Mouse (Mus musculus): ENCODE measurements around the gene Man1b1. TPM values are rescaled to one million over a fixed set of nuclear protein-coding genes. Genes with fewer than 3 reads are reported as not detected.

Man1b1 gene
- polyA plus RNA-seq, 1 experiment from 2014 or later: 15.7 TPM

GRCm38 (mm10) chr2:25364761-25365090 is 32.6 kb downstream of the Man1b1 start:
- H3K4me2 ChIP-seq (ENCODE audit: low read depth, low read length): peak overlapping the region; percentile 93
- no peaks in the 10 kb centered on the region for H3K9me3 ChIP-seq (ENCODE audit: low read length)
- TF ChIP-seq EP300 (IDR thresholded peaks at IDR 0.05; ENCODE audit: low read depth) (no peak), CTCF (IDR thresholded peaks at IDR 0.05; ENCODE audit: low read depth) (no peak)
- 36% methylated on average over 9 of the region's 9 CpGs for WGBS (ENCODE audit: insufficient replicate concordance)
- peak overlapping the region; percentile 72 for H3K4me3 ChIP-seq (ENCODE audit: low read depth, low read length)
- peak overlapping the region; percentile 76 for H3K9ac ChIP-seq (replicated peaks)
- peaks cover 21% of the 10 kb centered on the region for H3K4me1 ChIP-seq (ENCODE audit: insufficient read depth)
- H3K27me3 ChIP-seq (ENCODE audit: insufficient read depth, low read length): 0 out of 2 replicates have a peak, but pooled peaks cover 5% of the 10 kb centered on the region
- H3K36me3 ChIP-seq (replicated peaks; ENCODE audit: insufficient read depth, low read length): peaks cover 10% of the 10 kb centered on the region; the same call in 1 of the 2 replicates
- DNase-seq (no peak), ATAC-seq (no peak)
- no peak overlapping the region for H3K27ac ChIP-seq (ENCODE audit: low read depth)

- WGBS (ENCODE audit: insufficient replicate concordance): 2% methylated on average over 35 of the region's 54 CpGs
- peak within 1 kb of the TSS; percentile 68 for H3K27ac ChIP-seq (ENCODE audit: low read depth)
- H3K4me1 ChIP-seq (ENCODE audit: insufficient read depth): peaks cover 21% of the 10 kb centered on the region
Observed at GRCm38 (mm10) chr2:25365091-25365761, 33.1 kb downstream of the Man1b1 start, which contains the start of gene Uap1l1. Gene Uap1l1, minus strand, starts transcription at chr2:25365682.

GRCm38 (mm10) chr2:25369996-25370395 is 37.9 kb downstream of the Man1b1 start:
- 46% methylated on average over 3 of the region's 3 CpGs for WGBS (ENCODE audit: insufficient replicate concordance)
- Histone ChIP-seq H3K9ac (replicated peaks) (no peak overlapping the region; the same call in 1 of the 2 replicates), H3K9me3 (ENCODE audit: low read length) (no peaks in the 10 kb centered on the region), H3K4me3 (ENCODE audit: low read depth, low read length) (no peak overlapping the region), H3K4me1 (ENCODE audit: insufficient read depth) (peaks cover 30% of the 10 kb centered on the region), H3K27ac (ENCODE audit: low read depth) (no peak overlapping the region), H3K27me3 (ENCODE audit: insufficient read depth, low read length) (0 out of 2 replicates have a peak, but pooled peaks cover 5% of the 10 kb centered on the region), H3K36me3 (replicated peaks; ENCODE audit: insufficient read depth, low read length) (no peaks in the 10 kb centered on the region), H3K4me2 (ENCODE audit: low read depth, low read length) (no peak overlapping the region)
- ATAC-seq: no peak
- TF ChIP-seq CTCF (IDR thresholded peaks at IDR 0.05; ENCODE audit: low read depth) (no peak), EP300 (IDR thresholded peaks at IDR 0.05; ENCODE audit: low read depth) (0 out of 2 replicates have a peak, but pooled peaks have one; percentile 13)
- no peak for DNase-seq

More at GRCm38 (mm10) chr2:25365091-25365761, 33.1 kb downstream of the Man1b1 start, which contains the start of gene Uap1l1:
- Histone ChIP-seq H3K4me3 (ENCODE audit: low read depth, low read length) (peak within 1 kb of the TSS; percentile 72), H3K4me2 (ENCODE audit: low read depth, low read length) (peak within 1 kb of the TSS; percentile 93), H3K9me3 (ENCODE audit: low read length) (no peaks in the 10 kb centered on the region), H3K9ac (replicated peaks) (peak within 1 kb of the TSS; percentile 76), H3K36me3 (replicated peaks; ENCODE audit: insufficient read depth, low read length) (peaks cover 10% of the 10 kb centered on the region; the same call in 1 of the 2 replicates), H3K27me3 (ENCODE audit: insufficient read depth, low read length) (0 out of 2 replicates have a peak, but pooled peaks cover 5% of the 10 kb centered on the region)
- peak; percentile 82 for DNase-seq
- TF ChIP-seq EP300 (IDR thresholded peaks at IDR 0.05; ENCODE audit: low read depth) (no peak), CTCF (IDR thresholded peaks at IDR 0.05; ENCODE audit: low read depth) (0 out of 2 replicates have a peak, but pooled peaks have one; percentile 1)
- peak; percentile 75 for ATAC-seq

- WGBS (ENCODE audit: insufficient replicate concordance): 2% methylated on average over 64 of the region's 65 CpGs
- no peak for TF ChIP-seq CTCF (IDR thresholded peaks at IDR 0.05; ENCODE audit: low read depth)
- no peak for TF ChIP-seq EP300 (IDR thresholded peaks at IDR 0.05; ENCODE audit: low read depth)
- Histone ChIP-seq H3K36me3 (replicated peaks; ENCODE audit: insufficient read depth, low read length) (0 out of 2 replicates have a peak, but pooled peaks cover 7% of the 10 kb centered on the region), H3K4me2 (ENCODE audit: low read depth, low read length) (peak within 1 kb of the TSS; percentile 77), H3K9me3 (ENCODE audit: low read length) (no peaks in the 10 kb centered on the region), H3K27me3 (ENCODE audit: insufficient read depth, low read length) (no peaks in the 10 kb centered on the region), H3K27ac (ENCODE audit: low read depth) (peak within 1 kb of the TSS; percentile 66), H3K4me3 (ENCODE audit: low read depth, low read length) (peak within 1 kb of the TSS; percentile 68), H3K9ac (replicated peaks) (peak within 1 kb of the TSS; percentile 64), H3K4me1 (ENCODE audit: insufficient read depth) (peaks cover 23% of the 10 kb centered on the region; the same call in 1 of the 2 replicates)
- peak; percentile 91 for ATAC-seq
- DNase-seq: peak; percentile 90
Observed at GRCm38 (mm10) chr2:25371764-25372643, 39.9 kb downstream of the Man1b1 start, which contains the start of gene Sapcd2. Gene Sapcd2, plus strand, starts transcription at chr2:25372321.

GRCm38 (mm10) chr2:25372644-25373391 is 40.7 kb downstream of the Man1b1 start:
- peak overlapping the region; percentile 64 for H3K9ac ChIP-seq (replicated peaks)
- ATAC-seq (peak; percentile 46), DNase-seq (no peak)
- H3K36me3 ChIP-seq (replicated peaks; ENCODE audit: insufficient read depth, low read length): 0 out of 2 replicates have a peak, but pooled peaks cover 12% of the 10 kb centered on the region
- 3% methylated on average over 42 of the region's 42 CpGs for WGBS (ENCODE audit: insufficient replicate concordance)
- peaks cover 23% of the 10 kb centered on the region; the same call in 1 of the 2 replicates for H3K4me1 ChIP-seq (ENCODE audit: insufficient read depth)
- H3K4me2 ChIP-seq (ENCODE audit: low read depth, low read length): peak overlapping the region; percentile 77
- TF ChIP-seq EP300 (IDR thresholded peaks at IDR 0.05; ENCODE audit: low read depth) (no peak), CTCF (IDR thresholded peaks at IDR 0.05; ENCODE audit: low read depth) (no peak)
- no peaks in the 10 kb centered on the region for H3K9me3 ChIP-seq (ENCODE audit: low read length)
- peak overlapping the region; percentile 7; the same call in 1 of the 2 replicates for H3K27ac ChIP-seq (ENCODE audit: low read depth)
- H3K27me3 ChIP-seq (ENCODE audit: insufficient read depth, low read length): no peaks in the 10 kb centered on the region
- H3K4me3 ChIP-seq (ENCODE audit: low read depth, low read length): peak overlapping the region; percentile 68

All from liver, postnatal 0 days (tissue).